ENCODE assay signal across 9 mouse cellular contexts in genomic region chr5:33689852-33690645, GRCm38 (mm10). TPM values are rescaled to one million over a fixed set of nuclear protein-coding genes. Genes with fewer than 3 reads are reported as not detected.
A peak's percentile ranks its signal among the peaks of the same experiment; 100 is the strongest.
DNase-seq lines count a peak whose midpoint lies in the region; ATAC-seq lines count a peak whose summit lies in the region.
"Had no signal": no experiment of that assay in that cellular context is flagged by ENCODE, and none has a peak within 500 bp of the region (broad histone marks: within the 10 kb centered on the region; RNA-seq: fewer than 3 reads in every experiment).

No protein-coding gene starts in this region.

- H3K4me3 ChIP-seq in limb, embryonic 12.5 days (replicated peaks) = no peak overlapping the region
- no peak overlapping the region for H3K4me3 ChIP-seq in neural tube, embryonic 12.5 days

- H3K36me3 ChIP-seq in limb, embryonic 12.5 days = no peaks in the 10 kb centered on the region
- H3K36me3 ChIP-seq in neural tube, embryonic 12.5 days = no peaks in the 10 kb centered on the region

- H3K4me1 ChIP-seq in limb, embryonic 12.5 days (replicated peaks) = peaks cover 59% of the 10 kb centered on the region
- peaks cover 70% of the 10 kb centered on the region for H3K4me1 ChIP-seq in neural tube, embryonic 12.5 days

- H3K4me2 ChIP-seq in limb, embryonic 12.5 days = no peak overlapping the region
- peak overlapping the region; percentile 45 for H3K4me2 ChIP-seq in neural tube, embryonic 12.5 days (replicated peaks)

- H3K9ac ChIP-seq in limb, embryonic 12.5 days (replicated peaks) = peak overlapping the region; percentile 50
- H3K9ac ChIP-seq in neural tube, embryonic 12.5 days = no peak overlapping the region

- no peak for ATAC-seq in limb, embryonic 12.5 days (ENCODE audit: insufficient number of reproducible peaks, insufficient read depth, low FRiP score, low TSS enrichment, low read depth)
- ATAC-seq in neural tube, embryonic 12.5 days (ENCODE audit: low FRiP score, low read depth) = no peak

- intact Hi-C loops in heart, postnatal 14 days (cut with DNase I) = loop anchor here (5.0 kb wide), 2 partner anchors 32 to 272 kb away; partner anchors contain the start of gene Fgfr3
- intact Hi-C loops in left cerebral cortex, postnatal 36 days (cut with DNase I) = loop anchor here (5.0 kb wide), 1 partner anchor 32 kb away; the partner anchor contains the start of gene Fgfr3

- H3K27me3 ChIP-seq in limb, embryonic 12.5 days = no peaks in the 10 kb centered on the region; the same call in none of the 2 replicates
- H3K27me3 ChIP-seq in neural tube, embryonic 12.5 days (replicated peaks) = peaks cover 23% of the 10 kb centered on the region

- H3K9me3 ChIP-seq in limb, embryonic 12.5 days = no peaks in the 10 kb centered on the region
- H3K9me3 ChIP-seq in neural tube, embryonic 12.5 days = no peaks in the 10 kb centered on the region

- H3K27ac ChIP-seq in limb, embryonic 12.5 days = 0 out of 2 replicates have a peak overlapping the region, but pooled peaks have one; percentile 13
- H3K27ac ChIP-seq in neural tube, embryonic 12.5 days = peak overlapping the region; percentile 26; the same call in 1 of the 2 replicates

- DNase-seq in gastrocnemius, postnatal 25 days = peak; percentile 46
- DNase-seq in gastrocnemius, postnatal 10 days = no peak
- DNase-seq in heart, postnatal 14 days = peak; percentile 45 to 67
- no peak for DNase-seq in left cerebral cortex, postnatal 36 days (ENCODE audit: low spot score in 2 of 2)
- DNase-seq in right cerebral cortex, postnatal 36 days (ENCODE audit: low spot score in 2 of 2) = no peak
- DNase-seq in cerebellum, adult 18-20 months = no peak
- DNase-seq: thymus, postnatal 25 days had no signal

- WGBS in limb, embryonic 12.5 days = 85% methylated on average over 11 of the region's 11 CpGs
- WGBS in neural tube, embryonic 12.5 days = 52% methylated on average over 11 of the region's 11 CpGs

RNA-seq across cellular contexts. Expression of gene Fgfr3, which starts 31.4 kb away (rescaled TPM):
- 1 to 10 TPM; 2.1 to 3.8 TPM for total RNA-seq in gastrocnemius, postnatal 25 days (2021)
- total RNA-seq in gastrocnemius, postnatal 10 days (2021) = 1 to 10 TPM; 1.9 to 2.7 TPM
- total RNA-seq in heart, postnatal 14 days (2021) = 10 to 100 TPM; 12.7 to 13.0 TPM
- polyA plus RNA-seq in limb, embryonic 12.5 days (2016; fragmentation: Nextera tagmentation; extraction: Ambion mirVana) = 24.5 and 28.0 TPM in 2 replicates
- polyA plus RNA-seq in neural tube, embryonic 12.5 days (2016; fragmentation: Nextera tagmentation; extraction: Ambion mirVana) = 58.5 and 62.5 TPM in 2 replicates
- 100 to 1,000 TPM; 120 to 133 TPM for total RNA-seq in left cerebral cortex, postnatal 36 days (2021)

RNA-seq across cellular contexts. Expression of gene Tmem129, which starts 31.8 kb away (rescaled TPM):
- 1 to 10 TPM; 8.0 to 8.2 TPM for total RNA-seq in gastrocnemius, postnatal 25 days (2021)
- total RNA-seq in gastrocnemius, postnatal 10 days (2021) = 10 to 100 TPM; 16.0 to 17.7 TPM
- total RNA-seq in heart, postnatal 14 days (2021) = 10 to 100 TPM; 17.0 to 17.8 TPM
- 41.9 and 42.8 TPM in 2 replicates for polyA plus RNA-seq in limb, embryonic 12.5 days (2016; fragmentation: Nextera tagmentation; extraction: Ambion mirVana)
- 30.3 and 31.5 TPM in 2 replicates for polyA plus RNA-seq in neural tube, embryonic 12.5 days (2016; fragmentation: Nextera tagmentation; extraction: Ambion mirVana)
- total RNA-seq in left cerebral cortex, postnatal 36 days (2021) = 10 to 100 TPM; 24.4 to 27.5 TPM

RNA-seq across cellular contexts. Expression of gene Tacc3, which starts 32.1 kb away (rescaled TPM):
- total RNA-seq in gastrocnemius, postnatal 25 days (2021) = 1 to 10 TPM; 1.7 to 2.5 TPM
- total RNA-seq in gastrocnemius, postnatal 10 days (2021) = 10 to 100 TPM; 15.7 to 19.8 TPM
- total RNA-seq in heart, postnatal 14 days (2021) = 10 to 100 TPM in 1 of 2 experiments, 1 to 10 TPM in 1; 6.8 to 12.0 TPM
- polyA plus RNA-seq in limb, embryonic 12.5 days (2016; fragmentation: Nextera tagmentation; extraction: Ambion mirVana) = 258 and 275 TPM in 2 replicates
- 150 and 160 TPM in 2 replicates for polyA plus RNA-seq in neural tube, embryonic 12.5 days (2016; fragmentation: Nextera tagmentation; extraction: Ambion mirVana)
- total RNA-seq in left cerebral cortex, postnatal 36 days (2021) = 1 to 10 TPM; 6.0 to 6.1 TPM

RNA-seq across cellular contexts. Expression of gene Slbp, which starts 37.7 kb away (rescaled TPM):
- total RNA-seq in gastrocnemius, postnatal 25 days (2021) = 1 to 10 TPM; 7.3 to 8.2 TPM
- total RNA-seq in gastrocnemius, postnatal 10 days (2021) = 10 to 100 TPM; 17.9 to 24.6 TPM
- 10 to 100 TPM; 17.8 to 22.2 TPM for total RNA-seq in heart, postnatal 14 days (2021)
- 307 and 311 TPM in 2 replicates for polyA plus RNA-seq in limb, embryonic 12.5 days (2016; fragmentation: Nextera tagmentation; extraction: Ambion mirVana)
- 183 and 184 TPM in 2 replicates for polyA plus RNA-seq in neural tube, embryonic 12.5 days (2016; fragmentation: Nextera tagmentation; extraction: Ambion mirVana)
- 10 to 100 TPM; 22.5 to 26.4 TPM for total RNA-seq in left cerebral cortex, postnatal 36 days (2021)

Comparison
In these comparisons a context has a peak if more than half of its experiments do, and no peak if none do; other contexts are left out.
1. DNase-seq: peak in gastrocnemius, postnatal 25 days (single experiment) and heart, postnatal 14 days (2 of 2); none in gastrocnemius, postnatal 10 days (single experiment), left cerebral cortex, postnatal 36 days (0 of 2), right cerebral cortex, postnatal 36 days (0 of 2) and cerebellum, adult 18-20 months (0 of 2).
2. RNA of gene Fgfr3, which starts 31.4 kb away (total RNA-seq): 120 to 133 TPM in left cerebral cortex, postnatal 36 days; 12.7 to 13.0 TPM in heart, postnatal 14 days, 2.1 to 3.8 TPM in gastrocnemius, postnatal 25 days and 1.9 to 2.7 TPM in gastrocnemius, postnatal 10 days; every median in the first group is over 4 times any median in the second.